Mouse (Mus musculus): ENCODE measurements at regions not wholly inside any gene's neighbourhood (a gene's known extent, or its start where the extent isn't known, plus 50 kb on each side); places are given as distances from the start of the nearest gene placed in this dataset.

DNA sequence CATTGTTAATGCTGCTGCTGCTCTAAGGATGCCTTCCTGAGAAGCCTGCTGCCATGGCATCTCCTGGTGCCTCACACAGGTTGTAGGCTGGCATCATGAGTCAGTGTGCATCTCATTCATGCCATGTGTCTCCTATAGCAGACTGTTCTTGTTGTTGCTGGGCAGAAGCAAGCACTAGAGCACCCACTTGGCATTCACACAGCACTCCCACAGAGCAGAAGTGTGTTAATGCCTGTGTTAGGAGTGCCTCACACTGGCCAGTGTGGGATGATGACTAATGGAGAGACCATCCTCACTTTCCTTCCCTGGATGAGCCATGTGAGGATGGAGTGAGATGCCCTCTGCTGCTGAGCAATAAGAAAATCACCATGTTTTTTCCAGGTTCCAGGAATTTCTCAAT is 146.9 kb upstream of the Pum3 start:
- Histone ChIP-seq H3K9me3 (replicated peaks; ENCODE audit: low read length) (no peaks in the 10 kb centered on the region), H3K27me3 (replicated peaks) (no peaks in the 10 kb centered on the region), H3K9ac (ENCODE audit: insufficient read depth, low read depth) (no peak overlapping the region), H3K4me2 (ENCODE audit: insufficient read depth, low read depth, poor library complexity, severe bottlenecking) (no peak overlapping the region), H3K79me2 (replicated peaks; ENCODE audit: control insufficient read depth, extremely low read depth, insufficient read depth, poor library complexity, severe bottlenecking) (no peaks in the 10 kb centered on the region), H3K27ac (ENCODE audit: insufficient read depth, low read depth) (no peak overlapping the region), H3K4me1 (ENCODE audit: control insufficient read depth in 1 of 2, insufficient read depth in 2 of 2) (no peaks in the 10 kb centered on the region), H3K36me3 (replicated peaks in 1 of 2; ENCODE audit: control insufficient read depth in 1 of 2, insufficient read depth in 1 of 2, low read length in 1 of 2) (no peaks in the 10 kb centered on the region), H3K4me3 (replicated peaks in 1 of 3; ENCODE audit: low read depth in 2 of 3, low read length in 2 of 3, poor library complexity in 1 of 3) (no peak overlapping the region)
- TF ChIP-seq CTCF (conservative IDR thresholded peaks at IDR 0.05 in 1 of 2, IDR thresholded peaks at IDR 0.05 in 1 of 2; ENCODE audit: low read depth in 2 of 2, low read length in 2 of 2) (no peak), NRF1 (IDR thresholded peaks at IDR 0.05; ENCODE audit: low read depth, low read length) (no peak)
- DNase-seq (ENCODE audit: extremely low read depth) = no peak
- dilution Hi-C loops (cut with MboI; ENCODE audit: extremely low pct_ligation_motif_present, extremely low pct_unique_long_range_greater_than_20kb, low sequenced_read_pairs) = no loop called here
- in situ Hi-C loops (cut with MboI; ENCODE audit: low pct_ligation_motif_present, low pct_unique_long_range_greater_than_20kb, low sequenced_read_pairs) = no loop called here

DNA sequence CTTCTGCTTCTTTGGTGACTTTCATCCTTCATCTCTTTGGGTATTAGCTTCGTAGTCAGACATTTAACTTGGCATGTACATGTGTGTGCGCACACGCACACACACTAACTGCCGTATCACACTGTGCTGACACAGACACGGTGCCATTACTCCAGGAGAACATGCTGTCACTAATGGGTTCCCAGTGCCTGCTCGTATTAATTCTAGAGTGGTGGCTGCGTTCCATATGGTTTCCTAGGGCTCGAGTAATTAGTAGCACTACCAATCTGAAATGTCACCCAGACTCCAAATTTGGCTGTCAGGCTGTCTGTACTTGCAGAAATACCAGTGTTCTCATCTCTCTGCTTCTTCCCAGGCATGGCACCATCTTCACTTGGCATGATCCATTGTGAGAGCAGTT is 137.3 kb upstream of the Pum3 start:
- Histone ChIP-seq H3K27me3 (replicated peaks) (no peaks in the 10 kb centered on the region), H3K4me1 (ENCODE audit: control insufficient read depth in 1 of 2, insufficient read depth in 2 of 2) (no peaks in the 10 kb centered on the region)
- no peak for TF ChIP-seq MAFK (IDR thresholded peaks at IDR 0.05; ENCODE audit: insufficient replicate concordance, low read length)
- TF ChIP-seq ZC3H11A (IDR thresholded peaks at IDR 0.05; ENCODE audit: low read depth, low read length) = no peak
- no peak for TF ChIP-seq UBTF (IDR thresholded peaks at IDR 0.05; ENCODE audit: low read depth, low read length)
- no peak for TF ChIP-seq JUN (IDR thresholded peaks at IDR 0.05; ENCODE audit: insufficient read depth, low read depth, low read length)
- TF ChIP-seq NRF1 (IDR thresholded peaks at IDR 0.05; ENCODE audit: low read depth, low read length) = no peak
- no peak for TF ChIP-seq USF2 (conservative IDR thresholded peaks at IDR 0.05; ENCODE audit: low read depth, low read length)
- TF ChIP-seq NELFE (IDR thresholded peaks at IDR 0.05; ENCODE audit: low read depth, low read length) = no peak
- no peak for TF ChIP-seq MYC (IDR thresholded peaks at IDR 0.05; ENCODE audit: low read depth, low read length)
- TF ChIP-seq IRF4 (IDR thresholded peaks at IDR 0.05; ENCODE audit: low read depth, low read length) = no peak
- TF ChIP-seq PAX5 (IDR thresholded peaks at IDR 0.05; ENCODE audit: low read length) = no peak
- TF ChIP-seq ZKSCAN1 (IDR thresholded peaks at IDR 0.05; ENCODE audit: borderline replicate concordance, low read depth, low read length) = no peak
- no peak for TF ChIP-seq POLR2A (IDR thresholded peaks at IDR 0.05; ENCODE audit: low read depth, low read length)
- TF ChIP-seq MEF2A (IDR thresholded peaks at IDR 0.05; ENCODE audit: borderline replicate concordance, low read depth, low read length) = no peak
- TF ChIP-seq CHD1 (IDR thresholded peaks at IDR 0.05; ENCODE audit: low read depth, low read length) = no peak
- TF ChIP-seq ZMIZ1 (IDR thresholded peaks at IDR 0.05; ENCODE audit: low read depth, low read length) = no peak
- TF ChIP-seq MAX (IDR thresholded peaks at IDR 0.05; ENCODE audit: low read length) = no peak
- TF ChIP-seq SMC3 (IDR thresholded peaks at IDR 0.05; ENCODE audit: low read depth, low read length) = no peak
- no peak for TF ChIP-seq BHLHE40 (IDR thresholded peaks at IDR 0.05; ENCODE audit: low read depth, low read length)
- no peak for TF ChIP-seq GABPA (IDR thresholded peaks at IDR 0.05; ENCODE audit: insufficient replicate concordance, low read depth, low read length)
- TF ChIP-seq MAZ (IDR thresholded peaks at IDR 0.05; ENCODE audit: low read depth, low read length) = no peak

More for the DNA sequence above, 137.3 kb upstream of the Pum3 start:
- dilution Hi-C loops (cut with MboI; ENCODE audit: extremely low pct_ligation_motif_present, extremely low pct_unique_long_range_greater_than_20kb, low sequenced_read_pairs) (no loop called here), in situ Hi-C loops (cut with MboI; ENCODE audit: low pct_ligation_motif_present, low pct_unique_long_range_greater_than_20kb, low sequenced_read_pairs) (no loop called here)
- no peak overlapping the region for H3K9ac ChIP-seq (ENCODE audit: insufficient read depth, low read depth)
- H3K27ac ChIP-seq (ENCODE audit: insufficient read depth, low read depth) = no peak overlapping the region
- H3K36me3 ChIP-seq (replicated peaks in 1 of 2; ENCODE audit: control insufficient read depth in 1 of 2, insufficient read depth in 1 of 2, low read length in 1 of 2) = no peaks in the 10 kb centered on the region
- no peaks in the 10 kb centered on the region for H3K9me3 ChIP-seq (replicated peaks; ENCODE audit: low read length)
- no peak overlapping the region for H3K4me3 ChIP-seq (replicated peaks in 1 of 3; ENCODE audit: low read depth in 2 of 3, low read length in 2 of 3, poor library complexity in 1 of 3)
- DNase-seq (ENCODE audit: extremely low read depth) = no peak
- no peaks in the 10 kb centered on the region for H3K79me2 ChIP-seq (replicated peaks; ENCODE audit: control insufficient read depth, extremely low read depth, insufficient read depth, poor library complexity, severe bottlenecking)
- no peak overlapping the region for H3K4me2 ChIP-seq (ENCODE audit: insufficient read depth, low read depth, poor library complexity, severe bottlenecking)

Measured in CH12.LX (cell line).